Mouse (Mus musculus) lung, postnatal 0 days (tissue): ENCODE measurements around the gene Nrxn3.

Source experiments
- CTCF ChIP-seq: IDR thresholded peaks from 2 replicates; pipeline ENCODE4 v1.5.1; 2016; ENCODE audit warnings: antibody characterized with exemption, mild to moderate bottlenecking
- EP300 ChIP-seq: IDR thresholded peaks from 2 replicates; pipeline ENCODE4 v1.6.1; 2016; ENCODE audit warnings: antibody characterized with exemption, mild to moderate bottlenecking, control low read depth

DNA sequence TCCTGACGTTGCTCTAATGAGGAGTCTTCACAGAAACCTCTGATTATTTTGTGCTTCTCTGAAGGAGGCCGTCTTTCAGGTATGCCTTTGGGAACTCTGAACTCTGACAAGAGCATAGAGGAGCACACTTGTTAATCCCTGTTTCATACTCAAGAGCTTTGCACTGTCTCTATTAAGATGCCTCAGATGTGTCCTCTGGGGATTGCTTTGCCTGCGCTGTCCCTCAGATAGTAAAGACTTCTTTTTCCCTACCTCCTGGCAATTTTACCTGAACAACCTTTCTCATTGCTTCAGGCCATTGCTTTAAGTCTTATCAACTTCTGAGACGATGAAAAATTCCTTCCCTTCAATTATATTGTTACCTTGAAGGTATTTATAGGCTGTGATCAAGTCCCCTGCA, 1272.7 kb downstream of the Nrxn3 start:
- TF ChIP-seq EP300 (no peak), CTCF (no peak)
